Mouse (Mus musculus) WW6 (cell line): ENCODE measurements at regions not wholly inside any gene's neighbourhood (a gene's known extent, or its start where the extent isn't known, plus 50 kb on each side); places are given as distances from the start of the nearest gene placed in this dataset.
"Not testable (repeated sequence)": the region's sequence is repeated elsewhere in the genome, so short reads cannot be mapped to it uniquely, and the experiment has no call there.

Experiments
- DNase-seq: peaks from one replicate; pipeline ENCODE4 v3.0.0-alpha.2; 2013; ENCODE audit warnings: low read depth, low spot score

DNA sequence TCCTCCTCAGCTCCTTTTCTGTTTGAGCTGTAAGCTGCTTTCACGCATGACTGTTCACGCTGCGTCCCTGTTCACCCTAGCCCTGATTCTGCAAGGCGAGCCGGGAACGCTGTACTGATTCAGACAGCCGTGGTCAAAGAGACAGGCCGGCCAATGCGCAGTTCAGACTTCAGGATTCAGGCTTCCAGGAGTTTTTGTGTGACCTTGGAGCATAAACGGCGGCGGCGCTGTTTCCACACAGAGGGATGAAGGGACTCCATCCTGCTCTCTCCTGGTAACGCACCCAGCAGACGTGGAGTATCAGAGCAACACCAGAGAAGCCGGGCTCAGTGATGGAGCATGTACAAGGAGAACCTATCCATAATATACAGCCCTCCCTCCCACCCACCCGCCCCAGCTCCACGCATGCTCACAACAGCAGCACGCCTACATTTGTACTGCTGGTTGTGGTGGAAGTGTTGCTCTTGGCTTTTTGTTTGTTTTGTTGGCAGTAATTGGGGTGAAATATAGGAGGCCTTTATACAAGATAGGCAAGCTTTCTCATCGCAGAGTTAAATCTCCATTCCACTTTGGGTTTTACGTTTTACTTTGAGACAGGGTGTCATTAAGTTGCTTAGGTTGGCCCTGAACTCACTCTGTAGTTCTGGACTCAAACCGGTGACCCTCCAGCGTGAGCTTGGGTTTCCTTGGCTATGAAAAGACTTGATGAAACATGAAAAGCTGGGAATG lies 98.6 kb upstream of the Cpsf6 start:
- peak; percentile 13 for DNase-seq

DNA sequence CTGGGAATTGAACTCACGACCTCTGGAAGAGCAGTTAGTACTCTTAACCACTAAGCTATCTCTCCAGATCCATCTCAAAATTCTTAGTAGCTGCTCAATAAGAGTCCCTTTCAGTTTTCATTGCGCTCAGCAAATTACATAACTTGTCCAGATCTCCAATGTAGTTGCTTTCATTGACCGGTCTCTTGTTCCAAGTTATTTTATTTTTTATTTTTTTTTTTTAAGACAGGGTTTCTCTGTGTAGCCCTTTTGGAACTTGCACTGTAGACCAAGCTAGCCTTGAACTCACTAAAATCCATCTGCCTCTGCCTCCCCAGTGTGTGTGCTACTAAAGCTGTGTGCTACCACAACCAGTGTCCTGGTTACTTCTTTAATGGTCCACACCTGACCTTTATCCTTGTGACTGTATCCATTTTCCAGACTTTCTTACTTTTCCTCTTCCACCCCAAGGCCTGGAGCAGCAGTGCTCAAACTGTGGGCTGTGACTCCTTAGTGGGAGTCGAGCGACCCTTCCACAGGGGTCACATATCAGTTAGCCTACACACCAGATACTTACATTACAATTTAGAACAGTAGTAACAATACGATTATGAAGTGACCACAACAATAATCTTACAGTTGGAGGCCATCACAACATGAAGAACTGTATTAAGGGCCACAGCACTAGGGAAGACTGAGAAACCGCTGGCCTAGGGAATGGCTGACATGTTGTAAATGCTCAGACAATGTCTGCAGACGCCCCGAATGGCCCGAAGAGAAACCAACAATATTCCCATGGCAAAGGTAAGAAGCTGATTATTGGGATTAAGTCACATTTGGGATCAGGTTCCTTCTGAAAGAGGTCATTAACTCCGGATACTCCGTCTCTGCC lies 97.8 kb upstream of the Cpsf6 start:
- DNase-seq = no peak

DNA sequence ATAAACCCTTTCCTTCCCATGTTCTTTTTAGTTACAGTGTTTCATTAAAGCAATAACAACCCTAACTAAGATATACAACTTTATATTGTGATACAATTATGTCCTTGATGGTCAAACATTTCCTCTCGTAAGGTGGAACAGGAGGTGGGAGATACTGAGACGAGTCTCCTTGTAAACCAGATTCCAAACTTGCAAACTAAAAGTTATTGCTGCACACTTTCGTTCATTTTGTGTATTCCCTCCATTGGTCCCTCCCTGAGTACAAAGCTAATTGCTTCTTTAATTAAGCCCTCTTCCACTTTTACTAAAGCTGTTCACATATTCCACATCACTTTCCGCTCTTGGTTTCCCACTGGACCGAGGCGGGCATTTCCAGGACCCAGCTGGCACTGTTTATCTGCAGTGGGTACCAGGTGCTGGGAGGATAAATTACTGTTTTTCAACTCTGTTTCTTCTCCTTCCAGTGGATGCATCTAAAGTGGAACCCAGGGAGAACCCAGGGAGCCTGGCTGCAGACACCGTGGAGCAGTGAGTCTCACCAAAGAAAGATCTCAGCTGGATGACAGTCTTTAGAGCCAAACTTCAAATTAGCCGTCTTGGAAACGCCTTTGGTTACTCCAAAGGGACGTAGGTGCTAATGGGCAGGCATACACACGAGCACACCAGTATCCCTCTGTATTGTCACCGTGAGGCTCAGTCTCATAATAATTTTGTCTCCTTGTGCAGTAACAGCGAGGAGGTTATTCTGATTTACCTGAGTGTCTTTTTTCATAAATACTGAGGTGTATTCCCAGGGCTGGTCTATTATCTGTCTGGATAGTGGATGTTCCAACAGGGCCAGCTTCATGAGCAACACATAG lies 95.5 kb upstream of the Cpsf6 start:
- DNase-seq = no peak

DNA sequence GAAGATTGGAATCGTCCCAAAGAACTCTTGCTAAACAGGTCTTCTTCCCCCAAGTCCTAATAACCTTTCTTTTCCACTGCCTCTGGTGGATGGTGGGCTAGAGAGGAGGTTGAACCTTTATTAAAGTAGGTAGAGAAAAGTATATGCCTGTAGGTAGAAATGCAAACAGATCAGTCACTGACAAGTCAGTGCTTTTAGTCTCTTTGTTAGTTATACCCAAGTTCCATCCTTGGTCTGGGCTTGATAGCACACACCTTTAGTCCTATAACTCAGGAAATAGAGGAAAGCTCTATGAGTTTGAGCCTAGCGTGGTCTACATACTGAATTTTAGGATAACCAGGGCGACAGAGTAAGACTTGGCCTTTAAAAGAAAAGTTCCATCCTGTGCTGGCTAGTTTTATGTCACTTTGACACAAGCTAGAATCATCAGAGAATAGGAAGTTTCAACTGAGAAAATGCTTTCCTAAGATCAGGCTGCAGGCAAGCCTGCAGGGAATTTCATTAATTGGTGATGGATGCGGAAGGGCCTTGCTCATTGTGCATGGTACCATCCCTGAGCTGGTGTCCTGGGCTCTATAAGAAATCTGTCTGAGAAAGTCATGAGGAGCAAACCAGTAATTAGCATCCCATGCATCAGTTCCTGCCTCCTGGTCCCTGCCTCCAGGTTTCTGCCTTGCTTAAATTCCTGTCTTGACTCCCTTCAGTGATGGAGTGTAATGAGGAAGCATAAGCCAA lies 94.7 kb upstream of the Cpsf6 start:
- DNase-seq = no peak

DNA sequence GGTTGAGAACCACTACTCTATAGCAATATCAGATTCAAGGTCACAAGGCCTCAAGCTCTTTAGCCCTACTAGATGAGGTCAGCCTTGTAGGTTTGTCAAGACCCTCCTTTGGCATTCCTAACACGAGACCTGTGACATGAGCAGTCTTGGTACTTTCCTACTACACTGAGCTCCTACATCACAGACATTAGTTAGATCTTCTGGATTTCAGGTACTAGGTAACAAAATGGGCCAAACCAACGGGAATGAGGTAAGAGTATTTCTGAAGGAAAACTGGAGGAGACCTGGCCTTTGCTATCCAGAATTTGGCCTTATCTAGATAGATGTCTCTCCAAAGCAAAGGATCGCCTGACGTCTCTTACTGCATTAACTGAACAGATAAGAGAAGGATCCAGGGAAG lies 93.7 kb upstream of the Cpsf6 start:
- DNase-seq = no peak

DNA sequence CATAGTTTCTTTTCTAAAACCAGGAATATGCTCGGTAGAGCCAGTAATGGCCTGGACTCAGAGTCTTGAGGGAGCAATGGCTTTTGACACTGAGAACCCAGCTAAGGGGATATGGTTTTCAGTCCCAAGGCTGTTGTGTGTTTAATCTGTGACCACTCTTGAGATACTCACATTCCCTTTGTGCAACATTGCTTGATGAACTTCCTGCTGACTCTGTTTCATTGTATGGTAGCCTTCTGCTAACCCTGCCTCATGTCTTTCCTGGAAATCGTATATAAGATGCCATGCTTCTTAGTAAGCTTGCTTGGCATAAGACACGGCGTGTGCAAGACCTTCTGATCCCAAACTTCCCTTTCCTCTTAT lies 92.7 kb upstream of the Cpsf6 start:
- no peak for DNase-seq

DNA sequence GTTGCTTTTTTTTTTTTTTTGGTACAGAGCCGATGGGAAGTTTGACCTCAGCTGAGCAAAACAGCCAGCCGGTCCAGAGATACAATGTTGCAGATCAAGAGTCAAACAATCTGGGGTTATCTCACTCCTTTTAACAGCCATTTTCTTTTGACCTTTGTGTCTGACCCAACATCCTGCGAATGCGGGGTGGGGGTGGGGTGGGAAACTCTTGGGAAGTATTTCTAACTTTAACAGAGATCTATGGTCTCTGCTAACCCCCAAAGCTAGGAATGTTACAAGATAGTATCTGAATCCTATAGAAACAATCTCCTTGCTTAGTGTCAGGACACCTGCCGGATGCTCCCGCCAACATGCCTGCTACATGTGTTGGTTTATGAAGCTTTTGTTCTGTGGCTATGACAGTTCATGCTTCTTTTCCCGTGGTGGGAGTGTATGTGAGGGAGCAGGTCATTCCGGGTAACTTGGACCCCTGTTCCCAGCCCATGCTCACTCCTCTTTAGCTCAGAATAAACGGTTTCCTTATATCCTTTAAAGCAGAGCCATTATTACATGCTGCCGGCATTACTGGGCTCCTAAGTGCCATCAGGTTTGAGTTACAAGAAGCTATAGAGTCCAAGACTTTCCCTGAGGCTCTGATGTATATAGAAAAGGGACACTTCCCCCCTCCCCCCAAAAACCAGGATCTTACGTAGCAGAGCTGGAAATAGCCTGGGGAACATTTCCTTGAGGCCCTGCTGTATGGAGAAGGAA lies 92.2 kb upstream of the Cpsf6 start:
- DNase-seq = no peak

DNA sequence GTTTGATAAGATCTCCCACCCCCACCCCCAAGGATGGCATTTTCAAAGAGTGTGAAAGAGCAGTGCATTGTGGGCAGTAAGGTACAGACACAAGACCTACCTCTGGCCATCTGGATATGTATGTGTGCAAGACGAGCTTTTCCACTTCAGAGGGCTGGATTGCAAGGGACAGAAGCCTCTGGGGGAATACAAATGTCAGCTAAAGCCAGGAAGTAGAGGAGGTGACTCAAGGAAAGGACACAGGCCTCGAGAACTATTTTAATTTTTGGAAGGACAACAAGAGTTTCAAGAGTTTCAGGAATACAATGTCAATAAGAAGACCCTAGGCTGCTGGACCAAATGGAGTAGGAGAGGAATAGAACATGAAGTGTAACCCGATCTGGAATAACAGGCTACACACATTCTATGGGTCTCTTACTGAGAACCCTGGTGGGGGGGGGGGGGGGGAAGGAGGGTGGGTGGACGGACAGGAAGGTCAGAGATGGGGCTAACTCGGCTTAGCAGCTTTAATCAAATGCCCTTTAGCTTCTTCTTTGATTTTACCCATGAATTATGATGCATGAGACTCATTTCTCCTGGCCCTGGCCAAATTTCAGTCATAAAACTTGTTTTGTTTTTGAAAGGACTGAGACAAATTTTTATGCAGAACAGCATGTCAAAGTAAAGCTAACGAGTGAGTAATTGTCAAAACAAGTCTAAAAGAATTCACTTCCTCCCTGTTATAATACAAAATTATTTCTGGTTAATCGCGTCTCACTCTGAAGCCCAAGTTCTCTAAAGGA lies 91.4 kb upstream of the Cpsf6 start:
- DNase-seq = no peak

DNA sequence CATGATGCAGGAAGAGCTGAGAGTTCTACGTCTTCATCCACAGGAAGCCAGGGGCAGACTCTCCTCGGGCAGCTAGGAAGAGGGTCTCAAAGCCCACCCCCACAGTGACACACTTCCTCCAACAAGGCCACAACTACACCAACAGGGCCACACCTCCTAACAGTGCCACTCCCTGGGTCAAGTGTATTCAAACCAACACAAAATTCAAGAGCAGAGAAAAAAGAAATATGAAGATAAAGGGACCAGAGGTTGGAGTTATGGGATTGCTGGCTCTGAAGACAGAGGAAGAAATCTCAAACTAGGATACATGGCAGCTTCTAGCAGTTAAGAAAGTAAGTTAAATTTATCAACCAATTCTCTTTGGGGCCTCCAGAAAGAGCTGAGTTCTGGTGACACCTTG lies 90.7 kb upstream of the Cpsf6 start:
- no peak for DNase-seq

DNA sequence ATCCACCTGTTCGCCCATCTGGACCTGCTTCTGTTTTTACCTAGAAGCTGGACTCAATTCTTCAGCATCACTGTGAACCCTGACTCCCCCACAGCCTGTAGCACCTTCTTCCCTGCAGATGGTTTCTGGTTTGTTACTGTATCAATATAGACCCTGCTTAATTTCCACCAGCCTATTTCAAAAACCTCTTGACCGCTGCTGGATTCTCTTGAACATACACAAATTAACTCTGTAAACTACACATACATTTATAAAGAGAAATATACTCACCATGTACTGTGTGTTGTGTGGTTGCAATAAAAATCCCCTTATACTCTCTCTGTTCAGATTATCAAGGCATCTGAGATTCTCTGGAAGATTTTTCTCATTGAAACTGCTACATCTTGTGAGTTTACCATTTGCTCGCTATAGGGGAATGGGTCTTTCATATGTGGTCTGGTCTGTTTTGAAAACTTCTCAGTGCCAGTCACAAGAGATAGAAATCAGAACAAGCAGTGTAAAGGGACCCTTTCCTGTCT lies 89.8 kb upstream of the Cpsf6 start:
- DNase-seq = no peak

DNA sequence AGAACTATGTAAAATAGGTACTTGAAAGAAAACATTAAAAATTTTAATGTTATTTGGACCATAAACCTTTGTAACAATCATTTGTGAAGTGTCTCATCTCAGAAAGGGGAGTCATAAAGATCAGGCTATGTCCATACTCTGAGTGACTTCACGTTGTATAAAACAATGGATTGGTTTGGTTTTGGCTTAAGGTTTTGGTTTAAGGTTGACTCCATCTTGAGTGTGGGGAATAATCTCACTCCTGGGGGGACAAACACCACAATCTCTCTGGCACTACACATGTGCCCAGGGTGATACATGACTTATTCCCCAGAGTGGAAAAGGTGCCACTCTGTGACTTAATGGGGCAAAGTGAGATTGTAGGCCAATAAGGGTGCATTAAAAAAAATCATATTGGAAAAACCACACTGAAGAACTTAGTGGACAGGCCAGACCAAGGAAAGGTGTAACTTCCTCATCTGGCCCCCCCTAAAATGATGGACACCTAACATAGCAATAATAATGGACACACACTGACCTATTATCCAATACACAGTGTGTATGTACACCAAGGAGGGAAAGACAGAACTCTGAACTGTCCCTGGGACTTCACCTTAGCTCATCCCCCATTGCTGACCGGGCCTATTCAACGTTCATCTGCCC lies 89.2 kb upstream of the Cpsf6 start:
- no peak for DNase-seq

DNA sequence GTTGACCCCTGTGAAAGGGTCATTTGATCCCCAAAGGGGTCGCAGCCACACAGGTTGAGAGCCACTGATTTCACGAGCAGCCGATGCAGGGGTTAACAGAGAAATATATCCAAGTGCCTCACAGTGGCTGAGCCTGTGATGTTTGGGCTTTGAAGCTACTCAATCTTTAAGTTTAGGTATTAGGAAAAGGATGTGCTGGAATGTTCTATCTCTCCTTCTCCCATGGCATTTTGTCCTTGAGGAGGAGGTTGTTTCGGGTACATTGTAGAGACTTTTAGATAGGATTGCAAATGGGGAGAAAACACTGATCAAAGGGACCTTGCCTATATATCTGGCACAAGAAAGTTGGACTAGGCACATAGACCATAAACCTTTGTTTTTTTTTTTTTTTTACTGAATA lies 88.6 kb upstream of the Cpsf6 start:
- DNase-seq = no peak

DNA sequence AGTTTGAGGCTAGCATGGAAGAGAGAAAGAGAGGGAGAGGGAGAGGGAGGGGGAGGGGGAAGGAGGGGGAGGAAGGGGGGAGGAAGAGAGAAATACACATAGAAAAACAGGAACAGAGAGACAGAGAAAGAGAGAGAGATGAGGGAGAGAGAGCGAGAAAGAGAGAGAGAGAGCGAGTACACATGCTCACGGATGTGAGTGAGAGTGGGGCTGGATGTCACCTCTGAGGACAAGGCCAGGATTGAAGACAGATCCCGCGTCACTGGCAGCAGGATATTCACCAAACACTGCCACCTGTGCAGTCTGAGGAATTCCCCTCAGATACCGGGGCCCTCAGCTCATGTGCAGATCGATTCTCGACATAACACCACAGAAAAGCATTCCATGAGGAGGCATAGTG lies 87.3 kb upstream of the Cpsf6 start:
- DNase-seq = no peak

DNA sequence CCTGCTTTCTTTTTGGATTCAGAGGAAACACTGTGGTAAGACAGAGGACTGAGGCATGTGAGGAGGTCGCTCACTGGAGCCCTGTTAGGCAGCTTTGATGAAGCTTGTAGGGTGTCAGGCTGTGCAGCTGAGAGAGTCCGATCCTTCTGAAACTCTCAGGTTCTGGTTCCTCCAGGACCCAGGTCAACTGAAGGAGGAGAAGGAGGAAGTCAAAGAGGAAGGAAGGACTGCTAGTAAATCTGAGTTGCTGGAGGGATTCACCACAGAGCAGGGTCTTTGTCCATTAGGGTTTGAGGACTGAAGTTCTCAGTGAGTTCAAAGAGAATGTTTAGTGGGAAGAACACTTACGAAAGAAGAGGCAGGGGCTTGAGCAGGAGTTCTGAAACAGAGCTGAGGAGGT lies 86.6 kb upstream of the Cpsf6 start:
- DNase-seq = no peak

DNA sequence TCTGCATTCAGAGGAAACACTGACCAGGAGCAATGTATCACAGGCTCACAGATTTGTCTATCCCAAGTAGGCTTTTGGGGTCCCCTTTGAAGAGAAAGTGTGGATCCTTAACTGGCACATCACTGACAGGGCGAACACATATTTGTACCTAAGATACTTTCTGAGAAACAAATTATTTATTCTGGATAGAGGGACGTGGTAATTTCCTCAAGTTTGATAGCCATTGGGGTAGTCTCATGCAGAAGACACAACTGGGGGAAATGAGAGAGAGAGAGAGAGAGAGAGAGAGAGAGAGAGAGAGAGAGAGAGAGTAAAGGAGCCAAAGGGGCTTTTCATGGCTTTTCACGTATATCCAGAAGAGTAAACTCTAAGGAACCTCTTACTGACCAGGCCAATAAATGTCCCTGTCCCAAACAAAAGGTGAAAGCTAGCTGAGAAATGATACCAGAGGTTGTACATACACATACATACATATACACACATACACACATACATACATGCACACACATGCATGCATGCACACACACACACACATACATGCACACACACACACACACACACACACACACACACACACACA lies 85.9 kb upstream of the Cpsf6 start:
- DNase-seq = no peak

DNA sequence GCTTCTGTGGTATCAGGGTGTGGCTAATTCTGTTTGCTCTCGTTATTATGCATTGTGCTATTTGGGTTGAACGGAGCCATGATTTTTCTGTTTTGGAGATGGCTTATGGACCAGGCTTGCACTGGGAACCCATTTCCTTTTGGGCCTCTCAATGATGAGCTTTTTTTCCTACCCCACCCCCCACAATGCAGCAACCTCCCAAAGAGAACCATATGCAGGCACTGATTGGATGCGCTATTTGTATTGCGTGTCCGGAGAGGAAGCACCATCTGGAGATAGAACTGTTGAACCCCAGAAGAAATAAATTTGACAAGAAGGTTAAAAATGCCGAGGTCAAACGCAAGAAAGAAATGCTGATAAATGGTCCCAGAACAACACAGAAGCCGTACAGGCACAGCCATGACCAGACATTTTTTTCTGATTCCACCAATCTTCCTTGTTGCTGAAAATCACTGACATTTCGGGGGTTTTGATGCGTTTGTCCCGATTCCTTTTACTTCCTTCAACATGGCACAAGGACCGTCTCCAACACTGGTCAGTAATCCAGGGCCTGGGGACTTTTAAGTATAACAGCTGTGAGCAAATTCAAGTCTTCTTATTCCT lies 85.3 kb upstream of the Cpsf6 start:
- DNase-seq = no peak

DNA sequence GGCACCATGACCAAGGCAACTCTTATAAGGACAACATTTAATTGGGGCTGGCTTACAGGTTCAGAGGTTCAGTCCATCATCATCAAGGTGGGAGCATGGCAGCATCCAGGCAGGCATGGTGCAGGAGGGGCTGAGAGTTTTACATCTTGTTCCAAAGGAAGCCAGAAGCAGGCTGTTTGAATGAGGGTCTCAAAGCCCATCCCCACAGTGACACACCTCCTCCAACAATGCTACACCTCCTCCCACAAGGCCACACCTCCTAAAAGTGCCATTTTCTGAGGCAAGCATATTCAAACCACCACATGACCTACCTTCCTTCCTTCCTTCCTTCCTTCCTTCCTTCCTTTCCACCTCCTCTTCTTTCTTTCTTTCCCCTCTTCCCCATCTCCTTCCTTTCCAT lies 84.5 kb upstream of the Cpsf6 start:
- DNase-seq = not testable (repeated sequence)

DNA sequence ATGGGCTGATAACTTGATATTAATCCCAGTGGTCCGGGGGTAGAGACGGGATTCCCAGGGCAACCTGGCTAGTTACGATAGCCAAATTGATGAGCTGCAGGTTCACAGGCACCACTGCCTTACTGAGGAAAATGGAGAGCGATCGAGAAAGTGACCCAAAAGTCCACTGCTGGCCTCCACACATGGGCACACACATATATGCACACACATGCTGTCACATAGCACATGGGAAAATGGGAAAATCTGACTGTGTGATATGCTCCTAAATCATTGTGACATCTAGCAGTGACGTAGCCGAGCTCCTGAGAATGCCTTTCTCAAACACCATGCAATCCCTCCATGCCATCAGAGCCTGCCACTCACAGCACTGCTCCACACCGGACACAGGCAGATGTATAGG lies 83.8 kb upstream of the Cpsf6 start:
- DNase-seq = no peak

DNA sequence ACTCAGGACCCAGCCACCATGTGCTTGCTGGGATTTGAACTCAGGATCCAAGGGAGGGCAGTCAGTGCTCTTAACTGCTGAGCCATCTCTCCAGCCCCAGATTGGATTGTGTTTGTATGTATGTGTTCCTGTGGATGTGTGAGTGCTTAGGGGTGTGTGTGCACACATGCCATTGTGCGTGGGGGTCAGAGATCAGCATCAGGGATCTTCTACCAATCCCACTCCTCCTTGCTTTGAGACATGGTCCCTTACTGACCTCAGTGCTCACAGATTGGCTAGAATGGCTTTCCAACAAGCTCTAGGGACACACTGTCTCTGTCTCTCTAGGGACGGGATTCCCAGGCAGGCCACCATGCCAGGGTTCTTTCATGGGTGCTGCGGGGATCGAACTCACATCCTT lies 83.1 kb upstream of the Cpsf6 start:
- no peak for DNase-seq
